Mouse (Mus musculus) colon, adult 2 months (tissue): ENCODE measurements around the gene Rfx5. TPM values are rescaled to one million over a fixed set of nuclear protein-coding genes. Genes with fewer than 3 reads are reported as not detected.

ENCODE experiments used
- polyA plus RNA-seq: library from polyadenylated mRNA; depleted of rRNA; stranded (reverse); fragments of >200 nt; gene quantifications from 2 replicates; pipeline ENCODE4 v1.2.3, GENCODE M21; 2012; rRNA removed

Rfx5 gene
- 7.8 and 10.0 TPM in 2 replicates for polyA plus RNA-seq

GRCm38 (mm10) chr3:94953764-94954616 is at the start of gene Rfx5:
Rfx5 (plus strand) TSS chr3:94954075.

GRCm38 (mm10) chr3:94932809-94933564 is 20.9 kb upstream of the Rfx5 start, which contains the start of gene Selenbp1:
Selenbp1 (plus strand) TSS chr3:94933056.

GRCm38 (mm10) chr3:94974528-94975422 is 20.9 kb downstream of the Rfx5 start, which contains the start of gene Pi4kb:
Pi4kb (plus strand) TSS chr3:94974731.

Other genes with a start within 250 kb of the Rfx5 start
- 24.6 and 28.0 TPM in 2 replicates for gene Cgn, start 167.6 kb upstream of the Rfx5 start, polyA plus RNA-seq
- gene Pogz, start 116.5 kb upstream of the Rfx5 start, polyA plus RNA-seq: 16.7 and 18.2 TPM in 2 replicates
- gene Psmb4, start 67.1 kb upstream of the Rfx5 start, polyA plus RNA-seq: 187 and 247 TPM in 2 replicates
- 1,269 and 1,288 TPM in 2 replicates for gene Selenbp1, start 21.0 kb upstream of the Rfx5 start, polyA plus RNA-seq
- gene Pi4kb, start 20.7 kb downstream of the Rfx5 start, polyA plus RNA-seq: 28.7 and 32.1 TPM in 2 replicates
- gene Zfp687, start 61.4 kb downstream of the Rfx5 start, polyA plus RNA-seq: 22.6 and 24.0 TPM in 2 replicates
- gene Psmd4, start 88.5 kb downstream of the Rfx5 start, polyA plus RNA-seq: 102 and 110 TPM in 2 replicates
- 10.7 and 11.9 TPM in 2 replicates for gene Pip5k1a, start 152.9 kb downstream of the Rfx5 start, polyA plus RNA-seq
- gene Vps72, start 156.9 kb downstream of the Rfx5 start, polyA plus RNA-seq: 68.0 and 78.0 TPM in 2 replicates
- 0.93 and 1.5 TPM in 2 replicates for gene Tmod4, start 170.4 kb downstream of the Rfx5 start, polyA plus RNA-seq
- gene Scnm1, start 179.9 kb downstream of the Rfx5 start, polyA plus RNA-seq: 26.0 and 28.9 TPM in 2 replicates
- 4.3 and 5.4 TPM in 2 replicates for gene Lysmd1, start 180.0 kb downstream of the Rfx5 start, polyA plus RNA-seq
- gene Tnfaip8l2, start 188.3 kb downstream of the Rfx5 start, polyA plus RNA-seq: 8.8 and 9.7 TPM in 2 replicates
- gene Sema6c, start 206.4 kb downstream of the Rfx5 start, polyA plus RNA-seq: 5.5 and 7.0 TPM in 2 replicates